Mouse (Mus musculus) c-Kit-positive CD71-positive TER-119-negative erythroid progenitor cells, embryonic 14.5 days (primary cell): ENCODE results near the gene B3galt5.

Experiments used
- DNase-seq: peaks from one replicate; pipeline ENCODE4 v3.0.0-alpha.2; 2013; ENCODE audit warnings: low read depth

Gene B3galt5

DNA sequence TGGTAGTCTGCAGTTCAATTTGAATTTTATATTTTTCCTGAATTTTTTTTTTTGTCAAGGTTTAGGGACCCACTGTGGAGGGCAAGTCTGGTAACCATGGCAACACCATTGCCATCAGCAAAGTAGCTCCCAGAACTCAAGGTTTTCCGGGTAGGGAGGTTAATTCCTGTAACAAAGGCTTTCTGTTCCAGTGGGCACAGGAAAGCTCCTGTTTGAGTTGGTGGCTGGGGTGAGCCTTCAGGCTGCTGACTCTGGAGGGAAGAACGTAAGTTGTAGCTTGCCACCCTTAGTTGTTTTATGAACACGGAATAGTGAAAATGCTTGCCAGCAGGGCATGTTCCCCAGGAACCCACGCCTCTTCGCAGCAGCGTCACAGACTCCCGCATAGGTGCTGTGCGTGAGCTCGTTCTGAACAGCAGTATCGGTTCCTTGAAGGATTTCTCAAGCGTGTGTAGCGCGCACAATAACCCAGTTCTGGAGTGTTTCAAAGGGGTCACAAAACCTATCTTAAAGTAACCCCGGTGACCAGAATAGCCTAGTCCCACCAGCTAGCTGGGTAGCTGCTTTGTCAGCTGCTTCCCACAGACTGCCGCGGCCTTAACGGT lies at the start of gene B3galt5:
Gene B3galt5, plus strand, starts transcription at position 436 of the 605 bp plus-strand sequence.
- DNase-seq, result no peak

DNA sequence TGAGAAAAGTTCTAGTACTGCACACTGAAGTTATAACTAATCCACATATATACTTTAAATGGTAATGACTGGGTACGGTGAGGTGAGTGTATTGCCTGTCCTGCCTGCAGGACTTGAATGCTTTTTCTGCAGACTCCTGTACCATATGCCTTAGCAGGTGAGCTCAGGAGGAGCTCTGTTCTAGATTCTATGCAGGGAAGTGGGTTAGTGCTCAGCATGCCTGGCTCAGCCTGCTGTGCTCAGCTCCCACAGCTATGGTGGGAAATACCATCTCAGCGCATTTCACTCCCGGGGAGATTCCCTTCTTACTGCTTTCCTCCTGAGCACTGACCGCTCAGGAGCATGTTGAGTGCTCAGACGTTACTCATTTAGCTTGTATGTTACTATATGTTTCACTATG lies 48.0 kb upstream of the B3galt5 start:
- no peak for DNase-seq

DNA sequence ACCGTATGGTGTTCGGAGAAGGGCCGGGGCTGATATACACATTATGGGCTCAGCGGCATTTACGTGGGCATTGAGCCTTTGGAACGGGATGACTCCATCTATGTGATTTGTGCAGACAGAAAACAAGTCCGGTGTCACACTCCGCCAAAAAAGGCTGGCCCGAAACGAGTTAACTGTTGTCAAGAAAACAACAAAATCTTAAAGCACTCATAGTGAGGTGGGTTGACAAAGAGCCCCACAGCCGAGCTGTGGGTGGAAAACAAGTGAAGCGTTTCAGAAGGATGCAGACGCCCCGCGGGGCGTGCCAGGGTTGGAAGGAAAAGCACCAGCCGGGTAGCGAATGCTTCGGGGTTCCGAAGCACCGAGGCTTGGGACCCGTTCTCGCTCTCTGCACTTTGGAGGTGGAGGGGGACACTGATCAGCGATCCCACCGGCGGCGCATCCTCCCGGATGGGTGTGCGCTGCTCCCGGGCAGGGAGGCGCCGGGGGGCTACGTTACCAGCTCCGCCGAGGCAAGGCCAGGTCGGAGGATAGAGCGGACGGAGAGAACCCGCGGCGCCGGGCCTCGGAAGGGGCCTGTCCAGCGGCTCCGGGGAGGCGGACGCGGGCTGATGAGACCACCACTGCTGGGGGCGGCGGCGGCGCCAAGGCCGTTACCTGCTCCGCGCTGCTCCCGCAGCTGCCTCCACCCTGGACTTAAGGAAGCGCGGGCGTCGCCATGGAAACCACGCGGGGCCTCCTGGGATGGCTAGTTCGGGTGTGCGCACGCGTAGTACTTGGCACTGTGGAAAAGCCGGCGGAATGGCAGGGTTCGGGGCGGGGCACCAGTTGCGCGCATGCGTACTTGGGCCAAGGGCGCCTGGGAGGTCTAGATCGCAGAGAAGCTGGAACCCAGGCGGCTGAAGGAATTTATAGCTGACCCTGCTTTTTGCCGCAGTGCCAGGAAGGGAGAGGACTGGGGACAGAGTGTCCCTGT lies 43.8 kb upstream of the B3galt5 start, which contains the start of gene Lca5l:
Gene Lca5l, minus strand, starts transcription at position 741 of the 976 bp plus-strand sequence.
- DNase-seq, result peak; percentile 97

DNA sequence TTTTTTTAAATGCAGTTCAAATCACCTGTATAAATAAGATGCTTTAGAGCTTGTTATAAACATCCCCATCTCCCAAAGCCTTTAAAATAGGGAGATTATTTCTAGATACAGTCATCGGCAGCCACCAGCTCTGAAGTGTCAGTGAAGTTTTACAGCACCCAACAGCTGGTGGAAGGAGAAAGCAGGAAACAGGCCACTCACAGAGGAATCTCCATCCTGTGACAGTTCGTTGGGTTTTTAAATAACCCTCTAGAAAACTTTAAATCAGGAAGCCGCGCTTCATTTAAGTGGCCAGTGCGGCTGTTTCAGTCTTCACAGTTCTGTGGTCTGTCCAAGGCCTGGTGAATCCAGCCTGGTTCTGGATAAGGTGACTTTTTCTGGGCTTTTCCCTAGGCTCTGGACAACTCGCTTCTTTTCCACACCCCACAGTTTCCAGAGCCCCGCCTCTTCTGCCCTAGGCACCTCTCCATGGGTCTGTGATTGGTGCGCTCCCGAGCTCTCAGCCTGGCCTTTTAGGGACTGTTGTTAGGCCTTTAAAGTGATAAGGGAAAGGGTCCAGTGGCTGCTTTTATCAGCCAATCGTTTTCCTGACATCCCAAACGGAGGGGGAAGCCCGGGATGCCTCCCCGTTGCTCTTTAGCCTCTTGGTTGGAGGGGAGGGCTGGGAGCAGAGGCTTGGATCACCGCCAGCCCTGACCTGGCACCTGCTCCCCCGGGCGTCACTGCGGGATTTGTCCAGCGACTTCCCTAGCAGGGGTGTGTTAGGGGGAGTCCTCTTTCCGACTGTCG lies 35.5 kb upstream of the B3galt5 start, which contains the start of gene Sh3bgr:
Gene Sh3bgr, plus strand, starts transcription at position 538 of the 789 bp plus-strand sequence.
- no peak for DNase-seq

DNA sequence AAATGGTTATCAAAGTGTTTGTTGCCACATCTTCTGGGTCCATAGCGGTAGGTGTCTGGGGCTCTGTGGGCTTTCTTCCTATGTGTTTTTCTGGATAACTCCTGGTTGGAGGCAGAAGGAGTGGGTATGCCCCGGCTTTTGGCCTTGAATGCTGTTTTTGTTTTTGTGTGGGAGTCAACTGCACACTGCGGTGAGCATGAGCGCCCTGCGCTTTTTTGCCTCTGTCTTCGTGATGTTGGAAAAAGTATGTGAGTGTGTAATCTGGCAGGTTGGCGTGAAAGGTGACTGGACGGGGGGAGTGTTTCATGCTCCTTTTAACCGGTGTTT lies 34.9 kb upstream of the B3galt5 start:
- no peak for DNase-seq

DNA sequence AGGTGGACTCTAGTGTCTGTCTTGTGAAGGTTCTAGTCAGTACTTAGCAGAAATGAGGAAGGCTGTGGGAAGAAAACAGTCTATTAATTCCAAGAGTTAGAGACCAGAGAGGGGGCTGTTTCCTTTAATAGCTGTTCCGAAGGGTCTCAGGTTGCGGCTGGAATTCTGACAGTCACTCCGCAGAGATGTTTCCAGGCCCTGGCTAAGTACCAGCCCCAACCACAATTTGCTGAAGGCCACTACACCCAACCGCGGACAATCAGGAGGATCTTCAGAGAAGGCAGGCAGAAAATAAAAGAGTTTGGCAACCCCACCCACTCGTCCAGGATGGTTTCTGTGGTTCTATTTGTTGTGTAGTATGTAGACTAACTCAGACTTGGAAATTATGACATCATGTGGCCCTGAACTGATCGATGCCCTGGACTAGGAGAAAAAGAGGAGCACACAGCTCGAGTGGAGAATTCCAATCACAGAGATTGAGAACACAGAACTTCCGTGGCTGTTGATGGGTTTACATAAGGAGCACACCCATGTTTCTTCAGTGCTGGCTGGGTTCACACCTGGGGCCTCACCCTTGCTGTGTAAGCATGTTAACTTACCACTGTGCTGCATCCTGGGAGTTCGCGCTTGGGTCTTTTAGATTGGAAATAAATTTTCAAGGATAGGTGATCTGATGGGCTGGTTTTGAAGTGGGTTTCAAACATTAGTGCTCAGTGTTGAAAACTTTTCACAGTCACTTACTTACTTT lies 33.9 kb upstream of the B3galt5 start:
- no peak for DNase-seq

DNA sequence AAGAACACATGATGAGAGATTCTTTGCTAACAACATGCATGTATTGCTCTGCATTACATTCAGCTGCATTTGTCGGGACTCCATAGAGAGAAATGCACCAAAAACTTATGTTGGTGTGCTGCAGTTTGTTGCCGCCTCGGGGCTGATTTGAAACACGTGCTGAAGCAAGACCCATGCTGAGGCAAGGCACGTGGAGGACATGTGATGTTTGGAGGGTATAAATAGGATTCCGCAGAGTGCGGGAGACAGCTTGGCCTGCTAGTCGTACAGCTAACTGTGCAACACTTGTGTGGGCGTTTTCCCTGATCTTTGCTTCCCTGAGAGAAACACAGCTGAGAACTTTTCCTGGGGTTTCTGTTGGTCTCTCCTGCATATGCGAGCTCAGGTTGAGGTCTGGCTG lies 25.8 kb upstream of the B3galt5 start:
- DNase-seq, result no peak

DNA sequence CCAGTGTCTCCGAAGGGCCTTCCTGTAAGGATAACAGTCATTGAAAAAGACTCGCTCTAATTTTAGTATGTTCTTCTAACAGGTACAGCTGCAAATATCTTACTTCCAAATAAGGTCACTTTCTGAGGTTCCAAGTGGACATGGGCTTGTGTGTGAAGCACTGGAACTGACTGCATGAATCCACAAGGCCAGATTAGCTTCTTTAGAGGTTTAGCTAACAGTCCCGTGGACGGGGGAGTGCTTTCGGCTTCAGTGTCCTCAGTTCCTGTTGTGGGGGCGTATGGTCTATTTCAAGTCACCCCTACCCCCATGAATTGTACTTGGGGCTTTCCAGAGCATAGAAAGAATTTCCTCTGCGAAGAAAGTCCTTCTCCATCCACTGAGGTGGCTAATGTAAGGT lies 24.7 kb upstream of the B3galt5 start:
- DNase-seq, result no peak

DNA sequence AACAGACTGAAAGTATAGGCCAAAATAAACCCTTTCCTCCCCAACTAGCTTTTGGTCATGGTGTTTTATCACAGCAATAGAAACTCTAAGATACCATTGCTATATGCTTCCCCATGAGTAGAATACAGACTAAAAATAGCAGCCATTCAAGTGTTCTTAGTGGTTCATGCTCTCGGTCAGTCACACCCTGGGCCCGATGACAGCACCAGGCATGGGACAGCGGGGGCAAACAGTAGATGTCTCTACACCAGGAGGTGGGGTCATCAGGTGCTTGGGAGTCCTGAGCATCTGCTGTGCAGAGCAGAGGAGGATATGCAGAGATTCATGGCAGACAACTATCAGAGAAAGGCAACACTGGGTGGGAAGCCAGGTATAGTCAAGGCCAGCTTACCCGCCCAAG lies 22.6 kb upstream of the B3galt5 start:
- DNase-seq, result no peak

DNA sequence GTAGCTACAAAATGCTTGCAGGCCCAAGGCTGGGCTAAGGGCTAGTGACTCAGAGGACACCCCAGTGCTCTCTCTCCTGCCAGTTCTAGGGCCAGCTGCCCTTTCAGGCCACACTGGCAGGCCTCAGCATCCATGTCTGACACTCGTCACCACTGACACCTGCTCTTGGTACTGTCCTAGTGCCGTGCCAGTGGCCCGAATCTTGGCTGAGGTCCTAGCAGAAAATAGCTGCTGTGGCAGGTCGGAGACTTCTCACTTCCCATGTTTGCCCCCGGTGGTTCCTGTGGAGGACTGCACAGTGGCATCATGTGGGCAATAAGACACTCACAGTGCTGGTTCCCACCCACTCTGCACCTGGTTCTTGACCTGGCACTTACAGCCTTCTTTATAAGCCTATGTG lies 14.1 kb upstream of the B3galt5 start:
- no peak for DNase-seq

DNA sequence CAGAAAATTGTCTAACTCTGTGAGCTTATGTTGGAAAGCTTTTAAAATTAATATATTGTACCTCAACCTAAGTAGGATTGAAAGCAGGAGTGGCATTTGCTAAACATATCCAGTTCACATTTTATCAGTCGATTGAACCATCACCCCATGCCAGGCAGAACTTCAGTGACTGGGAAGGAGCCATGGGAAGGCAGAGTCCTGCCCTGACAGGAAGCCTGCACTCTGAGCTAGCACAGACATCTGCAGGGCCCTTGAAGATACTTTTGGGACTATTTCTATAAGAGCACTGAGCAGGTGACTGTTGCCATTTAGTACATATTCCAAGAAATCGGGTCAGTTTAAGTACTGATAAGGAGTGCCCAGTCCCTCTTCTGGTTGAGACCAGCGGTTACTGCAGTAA lies 13.6 kb upstream of the B3galt5 start:
- DNase-seq, result no peak

DNA sequence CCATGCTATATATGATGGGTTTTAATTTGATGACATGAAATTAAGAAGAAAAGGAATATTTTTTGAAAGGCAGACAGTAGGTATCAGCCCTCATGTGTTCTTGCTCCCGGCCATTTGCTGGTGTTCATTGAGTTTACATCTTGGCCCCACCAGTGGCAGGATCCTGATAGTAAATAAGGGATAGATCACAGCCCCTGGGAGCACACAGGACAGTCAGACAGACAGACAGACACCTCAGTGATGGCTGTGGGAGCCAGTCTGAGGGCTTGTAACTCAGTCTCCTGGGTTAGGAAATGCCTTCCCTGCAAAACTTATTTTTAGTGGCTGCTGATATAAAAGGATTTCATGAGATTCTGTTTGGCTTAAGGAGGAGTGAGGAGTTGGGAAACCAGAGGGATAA lies 13.1 kb upstream of the B3galt5 start:
- no peak for DNase-seq

DNA sequence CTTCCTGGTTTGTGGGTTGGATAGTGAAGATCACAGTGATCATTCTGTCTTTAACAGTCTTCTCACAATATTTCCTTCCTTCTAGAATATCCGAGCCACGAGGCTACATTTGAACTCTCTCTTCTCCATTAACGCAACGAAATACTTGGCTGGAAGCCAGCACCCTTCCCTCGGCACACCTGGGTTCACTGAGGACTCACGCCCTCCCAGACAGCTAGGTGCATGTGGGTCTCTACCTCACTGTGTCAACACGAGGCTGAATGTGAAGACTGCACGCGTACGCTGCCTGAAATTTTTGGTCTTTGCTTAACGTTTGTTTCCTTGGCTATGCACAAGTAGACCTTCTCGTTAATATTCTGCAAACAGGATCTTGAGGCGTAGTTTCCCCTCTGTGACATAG lies 7.2 kb upstream of the B3galt5 start:
- DNase-seq, result no peak

DNA sequence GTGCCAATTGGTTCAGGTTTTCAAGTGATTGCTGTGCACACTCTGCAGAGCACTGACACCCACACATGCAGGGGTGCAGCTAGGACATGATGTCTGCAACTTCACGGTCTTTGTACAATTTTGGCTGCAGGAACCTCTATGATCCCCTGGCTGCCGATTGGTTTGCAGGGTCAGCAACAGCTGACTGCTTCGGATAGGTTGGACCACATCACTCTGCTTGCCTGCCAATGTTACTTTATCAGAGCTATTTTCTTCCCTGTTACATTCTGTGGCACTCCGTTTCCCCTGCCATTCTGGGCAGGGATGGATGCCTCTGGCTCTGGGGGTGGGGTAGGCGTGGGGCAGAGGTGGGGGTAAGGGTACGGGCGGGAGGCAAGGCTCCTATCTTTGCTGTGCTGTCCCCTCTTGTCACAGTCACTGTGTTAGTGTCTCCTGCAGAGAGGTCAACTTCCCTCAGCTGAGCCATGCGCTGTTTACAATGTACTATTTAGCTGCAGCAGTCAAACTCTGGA lies 6.5 kb upstream of the B3galt5 start:
- DNase-seq, result no peak

DNA sequence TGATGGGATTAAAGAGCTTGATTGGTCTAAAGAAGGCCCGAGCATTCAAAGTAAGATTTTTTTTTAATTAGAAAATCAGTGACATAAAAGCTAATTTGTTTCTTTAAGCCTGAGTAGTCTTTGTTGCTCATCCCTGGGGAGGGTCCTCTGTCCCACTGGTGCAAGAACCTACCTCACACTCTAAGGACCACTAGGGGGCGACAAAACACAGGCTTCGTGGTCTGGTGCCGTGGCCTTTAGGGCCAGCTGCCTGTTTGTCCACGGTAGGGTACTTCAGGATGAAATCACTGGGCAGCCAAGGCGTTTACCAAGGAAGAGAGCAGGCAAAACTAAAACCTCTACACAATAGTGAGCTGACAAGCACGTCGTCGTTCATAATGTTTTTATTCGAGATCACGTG lies 5.2 kb upstream of the B3galt5 start:
- peak; percentile 44 for DNase-seq

DNA sequence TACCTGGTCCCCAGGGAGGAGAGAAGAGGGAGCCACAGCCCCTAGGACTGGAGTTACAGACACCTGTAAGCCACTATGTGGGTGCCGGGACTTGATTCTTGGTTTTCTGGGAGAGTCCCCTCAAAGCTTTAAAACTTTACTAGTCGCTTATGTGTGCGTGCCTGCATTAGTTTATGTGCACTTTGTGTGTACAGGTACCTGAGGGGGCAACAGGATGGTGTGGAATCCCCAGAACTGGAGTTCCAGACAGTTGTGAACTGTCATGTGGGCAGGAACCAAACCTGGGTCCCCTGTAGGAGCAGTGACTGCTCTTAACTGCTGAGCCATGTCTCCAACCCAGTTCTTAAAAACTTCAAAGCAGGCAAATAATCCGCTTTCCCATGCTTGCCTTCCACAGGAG lies 4.3 kb upstream of the B3galt5 start:
- no peak for DNase-seq

DNA sequence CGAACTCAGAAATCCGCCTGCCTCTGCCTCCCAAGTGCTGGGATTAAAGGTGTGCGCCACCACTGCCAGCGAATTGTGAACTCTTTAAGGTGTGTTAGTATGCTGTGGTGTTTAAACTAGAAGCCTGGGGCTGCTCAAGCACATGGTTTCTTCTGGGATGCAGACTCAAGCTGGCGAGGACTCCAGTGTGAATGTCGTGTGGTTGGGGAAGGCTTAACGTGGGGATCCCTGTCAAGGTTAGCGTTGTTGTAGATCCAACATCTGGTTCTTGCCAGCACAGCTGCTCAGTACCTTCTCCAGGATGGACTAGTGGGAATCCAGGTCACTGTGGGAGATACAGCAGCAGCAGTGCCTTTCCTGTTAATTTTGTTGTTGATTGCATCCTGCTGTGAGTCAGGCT lies 3.6 kb upstream of the B3galt5 start:
- DNase-seq, result no peak

DNA sequence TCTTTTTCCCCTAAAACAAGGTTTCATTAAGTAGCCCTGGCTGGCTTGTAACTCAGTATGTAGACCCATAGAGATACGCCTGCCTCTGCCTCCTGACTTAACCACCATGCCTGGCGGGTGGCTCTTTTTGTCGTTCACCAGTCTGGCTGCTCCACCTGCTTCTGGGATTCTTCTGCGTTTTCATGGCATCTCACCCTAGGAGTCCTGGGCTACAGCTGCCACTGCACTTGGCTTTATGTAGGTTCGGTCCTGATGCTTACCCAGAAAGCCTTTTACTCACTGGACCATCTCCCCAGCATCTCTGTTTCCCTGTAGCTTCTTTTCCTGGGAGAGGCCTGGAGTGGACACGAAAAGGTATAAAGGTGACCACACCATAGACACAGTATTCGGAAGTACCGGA lies 1.6 kb upstream of the B3galt5 start:
- no peak for DNase-seq

DNA sequence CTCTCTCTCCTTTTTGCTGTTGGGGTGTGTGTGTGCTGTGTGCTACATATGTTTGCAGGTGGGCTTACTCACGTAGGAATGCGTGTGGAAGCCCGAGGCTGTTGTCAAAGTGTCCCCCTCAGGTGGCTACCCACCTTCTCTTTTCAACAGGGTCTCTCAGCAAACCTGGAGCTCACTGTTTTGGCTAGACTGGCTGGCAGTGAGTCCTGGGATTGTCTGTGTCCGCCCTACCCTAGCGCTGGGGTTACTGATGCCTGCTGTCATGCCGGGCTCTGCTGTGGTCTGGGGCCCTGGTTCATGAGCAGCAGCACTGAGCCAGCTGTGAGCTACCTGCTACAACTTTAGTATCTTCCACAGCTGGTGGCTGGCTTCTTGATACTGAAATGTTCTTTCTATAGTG lies 8.9 kb downstream of the B3galt5 start:
- no peak for DNase-seq

DNA sequence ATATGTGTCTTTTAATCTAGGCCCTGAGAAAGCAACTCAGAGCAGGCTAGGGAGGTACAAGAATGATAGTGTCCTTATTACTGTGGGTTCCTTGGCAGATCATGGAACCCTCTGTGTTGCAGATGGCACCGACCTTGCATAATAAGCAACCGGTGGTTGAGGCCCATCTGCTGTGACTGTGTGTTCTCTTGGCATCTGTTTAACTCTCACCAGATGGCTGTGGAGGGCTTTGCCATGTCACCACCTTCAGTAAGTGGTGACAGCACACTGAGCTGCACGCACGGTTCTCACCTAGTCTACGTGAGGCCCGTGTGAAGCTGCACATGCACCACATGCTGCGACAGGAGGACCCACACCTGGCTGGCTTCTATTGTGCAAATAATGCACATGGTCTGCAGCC lies 14.0 kb downstream of the B3galt5 start:
- DNase-seq, result no peak

DNA sequence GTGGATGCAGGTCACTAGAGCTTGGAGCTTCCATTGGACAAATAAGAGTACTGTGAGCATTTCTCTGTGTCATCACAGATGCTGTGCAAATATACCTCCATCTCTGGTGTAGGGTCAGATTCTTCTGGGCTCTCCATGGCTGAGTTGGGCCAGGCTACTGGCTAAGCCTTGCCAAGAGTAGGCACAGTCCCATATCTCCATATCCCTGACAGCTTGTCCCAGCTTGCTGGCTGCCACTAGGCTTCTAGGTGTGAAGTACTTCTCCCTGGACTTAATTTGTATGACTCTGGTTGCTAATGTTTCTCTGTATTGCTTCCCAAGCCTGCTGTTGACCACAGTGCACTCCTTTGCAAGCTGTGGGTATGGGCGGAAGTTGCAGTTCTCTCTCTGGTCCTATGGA lies 16.5 kb downstream of the B3galt5 start:
- DNase-seq, result no peak

DNA sequence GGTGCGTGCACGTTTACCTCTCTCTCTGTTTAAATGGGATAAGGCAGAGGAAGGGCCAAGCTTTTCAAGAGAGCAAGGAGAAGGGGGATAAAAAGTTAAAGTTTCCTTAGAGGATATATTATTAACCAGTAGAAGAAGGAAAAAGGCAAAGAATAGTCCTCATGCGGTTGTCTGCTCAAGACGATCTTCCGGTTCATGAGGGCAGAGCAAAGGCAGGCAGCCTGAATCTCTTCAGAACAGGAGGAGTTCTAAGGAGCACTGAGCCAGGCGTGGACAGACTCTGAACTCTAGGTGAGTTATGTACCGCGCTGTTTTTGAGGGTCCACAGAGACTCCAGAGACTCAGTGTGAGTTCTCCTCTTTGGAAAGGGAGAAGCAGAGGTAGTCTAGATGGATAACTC lies 22.8 kb downstream of the B3galt5 start:
- no peak for DNase-seq
